Mouse (Mus musculus): ENCODE results near the gene Dapk1. TPM values are rescaled to one million over a fixed set of nuclear protein-coding genes. Genes with fewer than 3 reads are reported as not detected.

Dapk1 gene
- polyA plus RNA-seq, 1 experiment, result 37.8 TPM

DNA sequence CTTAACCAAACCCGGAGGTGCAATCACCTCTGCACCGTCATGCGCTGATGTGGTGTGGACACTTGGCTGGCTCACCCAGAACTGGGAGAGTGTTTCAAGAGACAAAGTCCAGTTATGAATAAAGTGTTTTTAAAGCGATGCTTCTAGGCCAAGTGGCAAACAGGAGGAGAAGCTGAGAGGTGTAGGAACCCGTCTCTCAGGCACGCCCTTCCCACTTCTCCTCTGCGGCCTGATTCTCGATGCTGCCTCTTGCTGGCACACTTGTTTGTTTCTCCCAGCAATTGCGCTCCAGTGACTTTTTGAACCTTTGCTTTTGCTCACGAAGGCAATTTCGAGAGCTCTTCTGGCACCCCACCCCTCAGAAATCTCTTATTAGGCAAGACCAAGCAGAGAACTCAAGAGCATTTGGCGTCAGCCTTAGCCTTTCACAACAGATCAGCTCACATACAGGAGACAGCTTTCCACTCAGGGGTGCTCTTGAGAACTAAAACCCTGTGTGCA, 100.0 kb downstream of the Dapk1 start:
- H3K4me3 ChIP-seq (ENCODE audit: low read depth, low read length), result no peak overlapping the region
- no peaks in the 10 kb centered on the region for H3K4me1 ChIP-seq (ENCODE audit: control insufficient read depth, insufficient read depth, low read length)
- H3K27ac ChIP-seq (ENCODE audit: insufficient read depth, low read length), result no peak overlapping the region
- TF ChIP-seq POLR2A (IDR thresholded peaks at IDR 0.05; ENCODE audit: insufficient read depth, low read length) (no peak), EP300 (IDR thresholded peaks at IDR 0.05; ENCODE audit: insufficient read depth, low read depth, low read length) (no peak), CTCF (IDR thresholded peaks at IDR 0.05; ENCODE audit: low read depth, low read length) (no peak)
- H3K36me3 ChIP-seq (ENCODE audit: control insufficient read depth, insufficient read depth, low read length, poor library complexity, severe bottlenecking), result no peaks in the 10 kb centered on the region
- no peak overlapping the region for H3K9ac ChIP-seq (ENCODE audit: low read depth, poor library complexity, severe bottlenecking)
- H3K9me3 ChIP-seq (replicated peaks; ENCODE audit: control insufficient read depth, insufficient read depth, low read length, poor library complexity, severe bottlenecking), result no peaks in the 10 kb centered on the region
- no peaks in the 10 kb centered on the region for H3K27me3 ChIP-seq (ENCODE audit: control insufficient read depth, insufficient read depth, low read length, poor library complexity, severe bottlenecking)

DNA sequence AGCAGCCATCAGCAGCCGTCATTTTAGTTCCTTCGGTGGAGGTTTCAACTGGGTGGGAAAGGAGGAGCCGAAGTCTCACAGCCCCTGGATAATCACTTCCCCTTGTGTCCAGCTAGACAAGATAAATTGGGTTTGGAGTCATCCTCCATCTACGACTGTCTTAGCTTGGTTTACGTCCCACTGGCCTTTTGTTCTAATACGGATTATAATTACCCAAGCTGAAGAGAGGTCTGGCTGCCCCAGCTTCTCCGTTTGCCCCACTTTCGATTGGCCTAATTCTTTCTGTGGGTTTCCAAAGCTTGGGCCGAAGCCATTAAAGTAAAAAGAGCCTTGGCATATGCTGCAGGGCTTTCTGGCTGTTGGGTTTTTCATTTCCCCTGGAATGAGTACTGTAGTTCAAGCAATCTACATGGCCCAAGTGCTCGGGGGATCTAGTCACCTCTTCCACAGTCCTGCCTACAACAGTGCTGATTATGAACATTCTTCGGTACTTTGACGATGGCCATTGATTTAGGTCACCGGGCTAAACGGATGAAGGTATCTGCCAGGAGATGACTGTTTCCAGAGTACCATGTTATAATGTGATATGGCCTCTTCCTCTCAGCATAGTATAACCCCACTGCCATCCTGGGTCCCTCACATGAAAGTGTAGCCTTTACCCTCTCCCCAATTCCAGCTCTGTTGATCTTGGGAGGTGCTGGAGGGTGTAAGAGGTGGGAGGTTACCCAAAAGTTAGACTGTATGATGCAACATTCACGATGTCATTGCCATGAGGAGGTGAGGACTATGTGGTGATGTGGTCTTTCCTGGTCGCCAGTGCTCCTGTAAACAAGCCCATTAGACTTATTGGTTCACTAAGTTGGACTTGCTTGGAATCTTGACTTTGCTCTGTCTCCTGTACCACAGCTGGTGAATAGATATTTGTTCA, 106.1 kb downstream of the Dapk1 start:
- Histone ChIP-seq H3K27me3 (ENCODE audit: control insufficient read depth, insufficient read depth, low read length, poor library complexity, severe bottlenecking) (no peaks in the 10 kb centered on the region), H3K4me3 (ENCODE audit: low read depth, low read length) (no peak overlapping the region), H3K36me3 (ENCODE audit: control insufficient read depth, insufficient read depth, low read length, poor library complexity, severe bottlenecking) (no peaks in the 10 kb centered on the region), H3K9ac (ENCODE audit: low read depth, poor library complexity, severe bottlenecking) (no peak overlapping the region), H3K4me1 (ENCODE audit: control insufficient read depth, insufficient read depth, low read length) (no peaks in the 10 kb centered on the region), H3K9me3 (replicated peaks; ENCODE audit: control insufficient read depth, insufficient read depth, low read length, poor library complexity, severe bottlenecking) (no peaks in the 10 kb centered on the region), H3K27ac (ENCODE audit: insufficient read depth, low read length) (no peak overlapping the region)
- TF ChIP-seq EP300 (IDR thresholded peaks at IDR 0.05; ENCODE audit: insufficient read depth, low read depth, low read length) (no peak), POLR2A (IDR thresholded peaks at IDR 0.05; ENCODE audit: insufficient read depth, low read length) (no peak), CTCF (IDR thresholded peaks at IDR 0.05; ENCODE audit: low read depth, low read length) (no peak)

DNA sequence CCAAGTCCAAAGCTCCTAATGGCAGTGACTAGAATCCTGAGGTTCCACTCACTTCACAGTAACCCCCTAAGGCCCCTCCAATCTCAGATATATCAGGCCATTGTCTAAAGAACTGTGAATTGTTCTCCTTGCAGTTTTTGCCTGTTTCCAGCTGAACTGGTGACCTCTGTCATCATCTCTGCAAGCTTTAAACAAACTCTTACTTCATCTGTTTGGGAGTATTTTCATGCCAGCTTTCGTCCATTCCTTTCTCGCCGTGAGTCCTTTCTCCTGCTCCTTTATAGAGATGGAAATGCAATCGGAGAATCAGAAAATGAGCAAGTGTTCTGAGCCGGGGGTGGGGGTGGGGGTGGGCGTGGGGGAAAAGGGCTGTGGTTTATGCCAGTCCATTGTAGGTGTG, 107.4 kb downstream of the Dapk1 start:
- Histone ChIP-seq H3K4me1 (ENCODE audit: control insufficient read depth, insufficient read depth, low read length) (no peaks in the 10 kb centered on the region), H3K4me3 (ENCODE audit: low read depth, low read length) (no peak overlapping the region), H3K36me3 (ENCODE audit: control insufficient read depth, insufficient read depth, low read length, poor library complexity, severe bottlenecking) (no peaks in the 10 kb centered on the region), H3K27me3 (ENCODE audit: control insufficient read depth, insufficient read depth, low read length, poor library complexity, severe bottlenecking) (no peaks in the 10 kb centered on the region), H3K27ac (ENCODE audit: insufficient read depth, low read length) (no peak overlapping the region), H3K9ac (ENCODE audit: low read depth, poor library complexity, severe bottlenecking) (no peak overlapping the region), H3K9me3 (replicated peaks; ENCODE audit: control insufficient read depth, insufficient read depth, low read length, poor library complexity, severe bottlenecking) (no peaks in the 10 kb centered on the region)
- TF ChIP-seq POLR2A (IDR thresholded peaks at IDR 0.05; ENCODE audit: insufficient read depth, low read length) (no peak), CTCF (IDR thresholded peaks at IDR 0.05; ENCODE audit: low read depth, low read length) (no peak), EP300 (IDR thresholded peaks at IDR 0.05; ENCODE audit: insufficient read depth, low read depth, low read length) (no peak)

DNA sequence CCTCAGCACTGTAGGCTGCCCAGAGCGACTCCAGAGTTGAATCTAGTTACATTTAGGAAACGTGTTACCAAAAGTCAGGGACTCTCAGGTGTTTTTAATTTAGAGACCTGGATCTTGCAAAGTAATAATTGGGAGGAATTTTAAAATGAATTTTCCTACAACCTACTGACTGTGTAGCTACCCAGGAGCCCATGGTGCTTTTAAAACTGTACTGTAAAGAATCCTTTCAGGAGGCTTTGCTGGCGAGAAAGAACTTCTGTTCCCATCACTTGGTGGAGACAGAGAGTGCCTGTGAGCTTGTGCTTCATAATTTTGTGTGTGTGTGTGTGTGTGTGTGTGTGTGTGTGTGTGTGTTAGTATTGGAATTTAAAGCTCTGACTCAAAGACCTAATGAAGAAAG, 109.2 kb downstream of the Dapk1 start:
- H3K9me3 ChIP-seq (replicated peaks; ENCODE audit: control insufficient read depth, insufficient read depth, low read length, poor library complexity, severe bottlenecking), result no peaks in the 10 kb centered on the region
- H3K36me3 ChIP-seq (ENCODE audit: control insufficient read depth, insufficient read depth, low read length, poor library complexity, severe bottlenecking), result no peaks in the 10 kb centered on the region
- TF ChIP-seq EP300 (IDR thresholded peaks at IDR 0.05; ENCODE audit: insufficient read depth, low read depth, low read length) (no peak), POLR2A (IDR thresholded peaks at IDR 0.05; ENCODE audit: insufficient read depth, low read length) (no peak), CTCF (IDR thresholded peaks at IDR 0.05; ENCODE audit: low read depth, low read length) (no peak)
- no peaks in the 10 kb centered on the region for H3K27me3 ChIP-seq (ENCODE audit: control insufficient read depth, insufficient read depth, low read length, poor library complexity, severe bottlenecking)
- no peak overlapping the region for H3K9ac ChIP-seq (ENCODE audit: low read depth, poor library complexity, severe bottlenecking)
- H3K4me1 ChIP-seq (ENCODE audit: control insufficient read depth, insufficient read depth, low read length), result no peaks in the 10 kb centered on the region
- no peak overlapping the region for H3K27ac ChIP-seq (ENCODE audit: insufficient read depth, low read length)
- no peak overlapping the region for H3K4me3 ChIP-seq (ENCODE audit: low read depth, low read length)

DNA sequence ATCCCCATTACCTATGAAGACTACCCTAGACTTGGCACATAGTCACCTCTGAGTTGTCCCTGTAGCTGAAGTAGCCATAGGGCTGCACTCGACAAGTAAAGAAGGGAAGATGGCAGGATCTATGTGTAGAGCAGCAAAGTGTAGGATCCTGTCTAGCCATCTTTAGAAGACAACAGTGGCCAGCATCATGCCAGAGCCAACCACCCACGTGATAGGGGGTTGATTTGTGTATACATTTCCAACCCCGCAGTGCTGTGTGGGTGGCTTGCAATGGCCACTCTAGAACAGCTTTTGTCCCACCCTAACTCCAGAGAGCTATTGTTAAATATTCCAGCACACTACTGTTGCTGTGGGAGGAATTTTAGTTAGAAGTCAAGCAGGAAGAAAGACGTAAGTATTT, 111.8 kb downstream of the Dapk1 start:
- no peaks in the 10 kb centered on the region for H3K27me3 ChIP-seq (ENCODE audit: control insufficient read depth, insufficient read depth, low read length, poor library complexity, severe bottlenecking)
- no peak overlapping the region for H3K4me3 ChIP-seq (ENCODE audit: low read depth, low read length)
- H3K4me1 ChIP-seq (ENCODE audit: control insufficient read depth, insufficient read depth, low read length), result no peaks in the 10 kb centered on the region
- H3K9me3 ChIP-seq (replicated peaks; ENCODE audit: control insufficient read depth, insufficient read depth, low read length, poor library complexity, severe bottlenecking), result no peaks in the 10 kb centered on the region
- no peak for TF ChIP-seq EP300 (IDR thresholded peaks at IDR 0.05; ENCODE audit: insufficient read depth, low read depth, low read length)
- no peak for TF ChIP-seq POLR2A (IDR thresholded peaks at IDR 0.05; ENCODE audit: insufficient read depth, low read length)
- no peak for TF ChIP-seq CTCF (IDR thresholded peaks at IDR 0.05; ENCODE audit: low read depth, low read length)
- H3K36me3 ChIP-seq (ENCODE audit: control insufficient read depth, insufficient read depth, low read length, poor library complexity, severe bottlenecking), result no peaks in the 10 kb centered on the region
- no peak overlapping the region for H3K9ac ChIP-seq (ENCODE audit: low read depth, poor library complexity, severe bottlenecking)
- no peak overlapping the region for H3K27ac ChIP-seq (ENCODE audit: insufficient read depth, low read length)

DNA sequence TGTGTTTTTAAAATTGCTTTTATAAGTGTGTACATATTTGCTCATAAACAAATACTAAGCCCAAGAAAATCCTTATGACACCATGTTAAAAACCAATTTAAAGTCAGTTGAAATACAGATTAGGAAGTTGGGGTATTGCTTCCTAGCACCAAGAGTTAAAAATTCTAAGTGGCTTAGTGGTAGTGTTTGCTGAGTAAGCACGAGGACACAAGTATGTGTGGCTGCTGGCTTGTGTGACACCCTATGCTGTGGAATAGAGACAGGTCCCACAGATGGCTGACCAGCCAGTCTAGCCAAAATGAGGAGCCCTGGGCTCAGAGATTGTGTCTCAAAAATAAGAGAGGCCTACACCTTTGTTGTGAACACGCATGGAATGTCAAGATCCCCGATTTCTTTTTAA, 114.4 kb downstream of the Dapk1 start:
- TF ChIP-seq CTCF (IDR thresholded peaks at IDR 0.05; ENCODE audit: low read depth, low read length) (no peak), EP300 (IDR thresholded peaks at IDR 0.05; ENCODE audit: insufficient read depth, low read depth, low read length) (no peak), POLR2A (IDR thresholded peaks at IDR 0.05; ENCODE audit: insufficient read depth, low read length) (no peak)
- Histone ChIP-seq H3K27ac (ENCODE audit: insufficient read depth, low read length) (no peak overlapping the region), H3K4me3 (ENCODE audit: low read depth, low read length) (no peak overlapping the region), H3K27me3 (ENCODE audit: control insufficient read depth, insufficient read depth, low read length, poor library complexity, severe bottlenecking) (no peaks in the 10 kb centered on the region), H3K4me1 (ENCODE audit: control insufficient read depth, insufficient read depth, low read length) (no peaks in the 10 kb centered on the region), H3K36me3 (ENCODE audit: control insufficient read depth, insufficient read depth, low read length, poor library complexity, severe bottlenecking) (peaks cover 7% of the 10 kb centered on the region; the same call in 1 of the 2 replicates), H3K9ac (ENCODE audit: low read depth, poor library complexity, severe bottlenecking) (no peak overlapping the region), H3K9me3 (replicated peaks; ENCODE audit: control insufficient read depth, insufficient read depth, low read length, poor library complexity, severe bottlenecking) (no peaks in the 10 kb centered on the region)

All from ES-Bruce4 (cell line).